Mouse (Mus musculus) C2C12 (cell line): ENCODE measurements around the gene Lhx6.

Experiments used
- CTCF ChIP-seq: IDR thresholded peaks from one replicate; pipeline ENCODE4 v1.5.1; 2011; ENCODE audit not compliant: control insufficient read depth, insufficient read depth, insufficient read length
- MAX ChIP-seq: IDR thresholded peaks from one replicate; pipeline ENCODE4 v1.6.1; 2011; ENCODE audit warnings: mild to moderate bottlenecking, control low read depth
- USF1 ChIP-seq: IDR thresholded peaks from one replicate; pipeline ENCODE4 v1.6.1; 2011; ENCODE audit warnings: low read depth, mild to moderate bottlenecking, control low read depth, moderate library complexity

DNA sequence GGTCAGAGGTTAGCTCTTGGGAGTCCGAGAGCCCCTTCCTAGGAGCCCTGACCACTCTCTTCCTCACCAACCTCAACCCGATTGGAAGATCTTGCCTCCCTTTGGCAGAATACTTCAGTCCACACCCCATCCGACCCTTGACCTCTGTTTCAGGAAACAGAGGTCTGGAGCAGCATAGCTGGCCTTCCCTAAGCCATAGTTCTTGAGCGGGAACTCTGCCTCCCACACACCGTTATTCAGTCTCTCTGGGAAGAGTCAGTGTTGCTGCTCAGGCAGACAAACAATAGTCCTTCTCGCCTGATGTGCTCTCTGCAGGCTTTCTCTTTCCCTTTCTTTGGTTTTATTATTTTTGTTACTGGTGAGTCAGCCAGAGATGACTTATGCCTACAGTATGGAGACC lies 5.5 kb downstream of the Lhx6 start:
- TF ChIP-seq CTCF (no peak), USF1 (no peak), MAX (no peak)
